Mouse (Mus musculus): ENCODE data around the gene Zbtb16.

The Zbtb16 gene

DNA sequence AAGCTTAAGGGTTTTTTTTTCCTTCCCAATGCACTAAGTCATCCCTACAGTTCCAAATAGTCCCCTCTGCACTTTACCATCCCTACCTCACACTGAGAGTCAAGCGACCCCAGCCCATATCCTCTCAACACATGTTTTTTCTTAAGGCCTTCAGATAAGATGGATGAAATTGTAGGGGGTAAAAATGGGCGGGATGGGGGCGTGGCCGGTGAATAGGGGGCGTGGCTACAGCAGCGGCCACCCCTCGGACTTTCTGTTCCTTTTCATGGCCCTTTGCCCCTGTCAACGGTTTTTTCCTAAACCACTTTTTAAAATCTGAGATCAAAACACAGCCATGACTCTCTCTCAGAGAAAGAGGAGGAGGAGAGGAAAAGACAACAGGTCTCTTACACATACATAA is 181.3 kb downstream of the Zbtb16 start:
- TF ChIP-seq POU5F1 (IDR thresholded peaks at IDR 0.05; ENCODE audit: borderline replicate concordance, low read length) (no peak), NANOG (IDR thresholded peaks at IDR 0.05; ENCODE audit: borderline replicate concordance, low read length) (no peak), CTCF (conservative IDR thresholded peaks at IDR 0.05; ENCODE audit: low read length) (no peak)
- H3K4me1 ChIP-seq (replicated peaks; ENCODE audit: low read depth, low read length): peaks cover 20% of the 10 kb centered on the region
- H3K36me3 ChIP-seq (ENCODE audit: insufficient read depth, low read length): no peaks in the 10 kb centered on the region
- H3K4me3 ChIP-seq (replicated peaks; ENCODE audit: low read length): no peak overlapping the region
- H3K27me3 ChIP-seq (ENCODE audit: insufficient read depth, low read length): peaks cover 42% of the 10 kb centered on the region
- H3K9me3 ChIP-seq (ENCODE audit: low read length): no peaks in the 10 kb centered on the region

DNA sequence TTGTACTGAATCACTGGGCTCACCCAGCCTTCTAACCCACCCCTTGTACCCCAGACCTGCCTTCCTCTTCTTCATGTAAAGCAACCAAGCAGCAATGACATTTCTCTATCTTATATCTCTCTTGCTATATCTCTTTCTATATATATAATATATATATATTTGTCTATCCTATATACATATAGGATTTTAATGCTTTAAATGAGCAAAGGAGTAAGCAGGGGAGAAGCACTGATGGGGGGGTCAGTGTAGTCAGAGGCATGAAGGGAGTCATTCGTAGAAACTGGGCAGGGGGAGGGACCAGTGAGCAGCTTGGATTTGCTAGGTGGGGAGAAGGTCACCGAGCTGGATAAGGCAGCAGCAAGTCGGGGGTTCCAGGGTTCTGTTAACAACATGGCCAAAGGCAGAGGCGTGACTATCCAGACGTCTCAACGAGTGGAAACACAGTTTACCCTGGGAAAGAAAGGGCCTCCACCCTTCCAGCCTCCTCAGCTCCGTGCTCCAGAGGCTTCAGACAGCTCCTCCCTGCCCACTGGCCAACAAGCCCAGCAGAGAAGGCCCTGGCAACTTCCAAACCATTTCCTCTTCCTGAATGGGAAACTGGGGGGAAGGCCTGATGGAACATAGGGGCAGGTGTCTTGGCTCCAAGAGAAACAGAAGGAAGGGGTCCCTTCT is 182.5 kb downstream of the Zbtb16 start:
- H3K4me3 ChIP-seq (replicated peaks; ENCODE audit: low read length): no peak overlapping the region
- H3K9me3 ChIP-seq (ENCODE audit: low read length): no peaks in the 10 kb centered on the region
- TF ChIP-seq NANOG (IDR thresholded peaks at IDR 0.05; ENCODE audit: borderline replicate concordance, low read length) (no peak), CTCF (conservative IDR thresholded peaks at IDR 0.05; ENCODE audit: low read length) (no peak), POU5F1 (IDR thresholded peaks at IDR 0.05; ENCODE audit: borderline replicate concordance, low read length) (no peak)
- H3K36me3 ChIP-seq (ENCODE audit: insufficient read depth, low read length): no peaks in the 10 kb centered on the region
- H3K27me3 ChIP-seq (ENCODE audit: insufficient read depth, low read length): peaks cover 53% of the 10 kb centered on the region
- H3K4me1 ChIP-seq (replicated peaks; ENCODE audit: low read depth, low read length): peaks cover 32% of the 10 kb centered on the region

DNA sequence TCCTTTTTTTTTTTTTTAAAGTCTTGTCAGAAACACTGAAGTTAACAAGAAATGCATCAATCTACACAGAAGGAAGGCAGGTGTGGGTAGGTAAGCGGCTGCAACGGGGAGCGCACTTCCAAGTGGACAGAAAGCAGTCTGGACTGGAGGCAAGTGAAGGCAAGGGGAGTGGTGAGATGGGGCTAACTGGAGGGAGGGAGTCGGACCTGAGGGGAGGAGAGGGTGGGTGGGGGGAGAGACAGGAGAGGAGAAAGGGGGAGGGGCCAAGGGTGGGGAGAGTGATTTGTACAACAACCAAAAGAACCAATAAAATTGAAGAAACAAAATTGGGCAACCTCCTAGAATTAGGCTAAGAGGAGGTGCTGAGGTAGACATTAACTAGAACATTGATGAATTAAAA is 184.0 kb downstream of the Zbtb16 start:
- TF ChIP-seq CTCF (conservative IDR thresholded peaks at IDR 0.05; ENCODE audit: low read length) (no peak), POU5F1 (IDR thresholded peaks at IDR 0.05; ENCODE audit: borderline replicate concordance, low read length) (no peak), NANOG (IDR thresholded peaks at IDR 0.05; ENCODE audit: borderline replicate concordance, low read length) (no peak)
- H3K36me3 ChIP-seq (ENCODE audit: insufficient read depth, low read length): no peaks in the 10 kb centered on the region
- H3K27me3 ChIP-seq (ENCODE audit: insufficient read depth, low read length): peaks cover 52% of the 10 kb centered on the region
- H3K9me3 ChIP-seq (ENCODE audit: low read length): no peaks in the 10 kb centered on the region
- H3K4me1 ChIP-seq (replicated peaks; ENCODE audit: low read depth, low read length): peaks cover 45% of the 10 kb centered on the region
- no peak overlapping the region for H3K4me3 ChIP-seq (replicated peaks; ENCODE audit: low read length)

DNA sequence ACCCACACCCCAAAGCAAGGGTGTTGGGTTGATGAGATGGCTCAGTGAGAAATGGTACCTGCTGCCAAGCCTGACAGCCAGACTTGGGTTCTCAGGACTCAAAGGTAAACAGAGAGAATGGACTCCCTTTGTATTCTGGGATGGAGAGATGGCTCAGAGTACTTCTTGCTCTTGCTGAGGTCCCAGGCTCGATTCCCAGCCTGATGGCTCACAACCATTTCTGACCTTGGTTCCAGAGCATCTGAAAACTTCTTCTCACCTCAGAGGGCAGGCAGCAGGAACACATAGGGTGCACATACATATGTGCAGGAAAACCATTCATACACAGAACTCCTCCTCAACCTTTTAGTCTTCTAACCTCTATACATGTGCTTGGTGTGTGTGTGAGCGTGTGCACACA is 185.2 kb downstream of the Zbtb16 start:
- Histone ChIP-seq H3K27me3 (ENCODE audit: insufficient read depth, low read length) (peaks cover 56% of the 10 kb centered on the region), H3K36me3 (ENCODE audit: insufficient read depth, low read length) (no peaks in the 10 kb centered on the region), H3K4me3 (replicated peaks; ENCODE audit: low read length) (no peak overlapping the region), H3K4me1 (replicated peaks; ENCODE audit: low read depth, low read length) (peaks cover 40% of the 10 kb centered on the region), H3K9me3 (ENCODE audit: low read length) (no peaks in the 10 kb centered on the region)
- TF ChIP-seq POU5F1 (IDR thresholded peaks at IDR 0.05; ENCODE audit: borderline replicate concordance, low read length) (no peak), NANOG (IDR thresholded peaks at IDR 0.05; ENCODE audit: borderline replicate concordance, low read length) (no peak), CTCF (conservative IDR thresholded peaks at IDR 0.05; ENCODE audit: low read length) (no peak)

DNA sequence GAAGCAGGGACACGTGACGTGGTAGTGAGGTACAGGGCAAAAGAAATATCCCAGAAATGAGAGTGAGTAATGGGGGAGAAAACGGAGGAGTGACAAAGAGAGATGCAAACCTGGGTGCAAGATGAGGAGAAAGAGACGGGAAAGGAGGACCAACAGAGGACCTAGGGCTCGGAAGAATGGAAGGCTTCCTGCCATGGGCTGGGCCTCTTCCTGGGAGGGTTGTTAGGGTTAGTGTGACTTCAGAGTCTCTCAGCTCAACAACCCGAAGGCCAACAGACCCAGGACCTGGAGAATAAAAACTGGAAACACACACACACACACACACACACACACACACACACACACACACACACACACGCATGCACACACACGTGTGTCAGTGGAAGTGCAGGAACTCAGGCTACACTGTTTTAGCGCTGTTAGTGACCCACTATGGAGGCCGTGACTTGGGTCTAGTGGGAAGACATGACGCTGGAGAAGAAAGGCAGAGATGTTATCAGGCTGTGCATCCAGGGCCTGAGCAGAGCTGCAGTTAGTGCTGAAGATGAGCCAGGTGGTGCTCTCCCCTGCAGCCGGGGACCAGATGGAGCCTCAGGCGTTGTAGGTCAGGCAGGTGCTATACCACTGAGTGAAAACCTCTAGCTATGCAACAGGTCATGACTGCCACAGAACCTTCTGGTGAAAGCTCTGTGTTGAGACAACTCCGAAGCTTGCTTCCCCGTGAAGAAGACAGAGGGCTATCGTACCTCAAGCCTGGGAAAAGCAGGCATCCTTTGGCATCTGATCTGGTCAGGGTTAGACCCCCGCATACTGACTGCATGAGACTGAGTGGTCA is 186.0 kb downstream of the Zbtb16 start:
- H3K4me1 ChIP-seq (replicated peaks; ENCODE audit: low read depth, low read length): peaks cover 32% of the 10 kb centered on the region
- H3K4me3 ChIP-seq (replicated peaks; ENCODE audit: low read length): no peak overlapping the region
- H3K9me3 ChIP-seq (ENCODE audit: low read length): no peaks in the 10 kb centered on the region
- no peak for TF ChIP-seq CTCF (conservative IDR thresholded peaks at IDR 0.05; ENCODE audit: low read length)
- peaks cover 62% of the 10 kb centered on the region for H3K27me3 ChIP-seq (ENCODE audit: insufficient read depth, low read length)
- no peaks in the 10 kb centered on the region for H3K36me3 ChIP-seq (ENCODE audit: insufficient read depth, low read length)

DNA sequence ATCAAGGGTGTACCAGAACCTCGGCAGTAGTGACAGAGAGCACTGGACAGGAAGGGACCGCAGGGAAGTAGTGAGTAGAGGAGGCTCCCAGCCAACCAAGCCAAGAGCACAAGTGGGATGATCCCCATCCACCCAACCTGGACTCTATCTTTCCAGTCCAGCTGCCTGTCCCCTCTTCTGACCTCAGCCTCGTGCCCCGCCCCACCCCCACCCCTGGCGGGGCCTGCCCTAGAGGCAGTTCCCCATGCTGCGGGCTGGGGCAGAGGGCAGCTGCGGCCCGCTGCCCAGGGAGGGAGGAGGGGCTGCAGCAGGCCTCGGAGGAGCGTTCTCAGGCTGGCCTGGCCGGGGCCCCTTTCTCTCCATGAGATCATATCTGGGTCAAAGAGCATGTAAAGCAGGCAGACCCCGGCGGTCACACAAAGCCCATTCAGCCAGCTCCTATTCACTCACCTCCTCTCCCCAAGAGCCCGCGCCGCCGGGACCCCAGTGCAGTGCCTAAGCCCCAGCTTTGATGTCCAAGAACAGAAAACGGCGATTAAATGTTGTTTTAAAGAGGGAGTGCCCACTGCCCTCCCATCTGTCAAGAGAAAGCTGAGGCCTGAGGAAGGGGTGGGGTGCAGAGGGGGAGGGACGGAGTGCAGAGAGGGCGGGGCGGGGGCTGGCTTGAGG is 186.8 kb downstream of the Zbtb16 start:
- TF ChIP-seq NANOG (IDR thresholded peaks at IDR 0.05; ENCODE audit: borderline replicate concordance, low read length) (no peak), POU5F1 (IDR thresholded peaks at IDR 0.05; ENCODE audit: borderline replicate concordance, low read length) (no peak), CTCF (conservative IDR thresholded peaks at IDR 0.05; ENCODE audit: low read length) (no peak)

DNA sequence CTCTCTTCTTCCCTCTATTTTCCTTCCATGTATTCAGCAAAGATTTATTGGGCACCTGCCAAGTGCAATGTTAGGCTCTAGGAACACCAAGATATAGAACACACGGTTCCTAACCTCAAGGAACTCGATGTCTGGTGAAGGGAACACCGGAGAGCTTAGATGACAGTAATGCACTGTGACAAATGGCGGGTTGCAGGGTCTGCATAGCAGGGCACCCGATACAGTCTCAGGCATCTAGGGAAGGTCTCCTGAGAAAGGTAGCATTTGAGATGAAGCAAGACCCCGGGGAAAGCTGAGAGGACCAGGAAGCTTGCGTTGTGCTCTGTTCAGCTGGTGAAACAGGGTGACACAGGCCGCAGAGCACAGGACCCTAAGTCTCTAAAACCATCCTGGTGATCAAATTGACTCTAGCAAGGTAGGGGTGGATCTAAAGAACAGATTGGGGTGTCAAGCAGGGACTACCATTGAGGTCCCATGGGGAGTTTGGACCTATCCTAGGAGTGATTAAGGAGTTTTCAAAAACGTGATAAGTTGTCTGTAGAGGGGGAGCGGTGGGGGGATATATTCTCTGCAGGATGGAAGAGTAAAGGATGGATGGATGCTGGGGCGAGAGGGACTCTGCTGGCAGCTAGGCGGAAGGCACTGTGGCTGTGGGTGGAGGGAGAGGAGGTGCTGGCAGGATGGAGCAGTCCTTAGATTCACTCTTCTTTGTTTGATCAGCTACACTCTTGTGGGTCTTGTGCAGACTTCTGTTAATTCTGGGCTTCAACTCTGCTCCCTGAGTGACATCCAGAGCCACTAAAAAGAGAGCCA is 187.5 kb downstream of the Zbtb16 start:
- peak overlapping the region; percentile 57; the same call in 1 of the 2 replicates for H3K4me3 ChIP-seq (replicated peaks; ENCODE audit: low read length)
- peaks cover 69% of the 10 kb centered on the region for H3K27me3 ChIP-seq (ENCODE audit: insufficient read depth, low read length)
- peaks cover 12% of the 10 kb centered on the region for H3K9me3 ChIP-seq (ENCODE audit: low read length)
- peaks cover 30% of the 10 kb centered on the region for H3K4me1 ChIP-seq (replicated peaks; ENCODE audit: low read depth, low read length)
- no peaks in the 10 kb centered on the region for H3K36me3 ChIP-seq (ENCODE audit: insufficient read depth, low read length)
- no peak for TF ChIP-seq NANOG (IDR thresholded peaks at IDR 0.05; ENCODE audit: borderline replicate concordance, low read length)
- no peak for TF ChIP-seq POU5F1 (IDR thresholded peaks at IDR 0.05; ENCODE audit: borderline replicate concordance, low read length)

More for the DNA sequence above, 186.8 kb downstream of the Zbtb16 start:
- Histone ChIP-seq H3K9me3 (ENCODE audit: low read length) (peaks cover 7% of the 10 kb centered on the region), H3K27me3 (ENCODE audit: insufficient read depth, low read length) (peaks cover 69% of the 10 kb centered on the region), H3K4me3 (replicated peaks; ENCODE audit: low read length) (peak overlapping the region; percentile 57), H3K4me1 (replicated peaks; ENCODE audit: low read depth, low read length) (peaks cover 30% of the 10 kb centered on the region), H3K36me3 (ENCODE audit: insufficient read depth, low read length) (no peaks in the 10 kb centered on the region)
